Mouse (Mus musculus): ENCODE measurements around the gene 4930548H24Rik. TPM values are rescaled to one million over a fixed set of nuclear protein-coding genes. Genes with fewer than 3 reads are reported as not detected.

Gene 4930548H24Rik
- 0.10 TPM in 1 of 2 replicates, not detected in the other for polyA plus RNA-seq (2015; fragmentation: Nextera tagmentation; extraction: Ambion mirVana)

DNA sequence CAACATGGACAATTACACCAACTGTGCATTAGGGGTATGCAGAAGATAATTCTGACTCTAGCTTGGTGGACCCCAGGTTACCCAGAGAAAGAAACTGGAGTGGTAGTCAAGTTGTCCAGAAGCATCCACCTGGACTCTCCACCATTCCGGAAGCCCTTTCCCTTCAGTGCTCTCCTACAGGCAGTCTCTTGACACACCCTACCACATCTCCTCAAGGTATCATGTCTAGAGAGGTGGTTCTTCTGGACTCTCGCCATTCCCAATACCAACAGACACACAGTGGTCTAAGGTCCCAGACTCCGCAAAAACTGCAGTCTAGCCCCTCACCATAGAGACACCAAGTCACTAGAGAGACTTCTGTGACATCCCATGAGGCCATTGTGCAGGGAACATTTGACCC is at the start of gene 4930548H24Rik:
Gene 4930548H24Rik, plus strand, starts transcription at position 301 of the 400 bp plus-strand sequence.
- Histone ChIP-seq H3K36me3 (0 out of 2 replicates have a peak, but pooled peaks cover 3% of the 10 kb centered on the region), H3K27me3 (replicated peaks) (no peaks in the 10 kb centered on the region), H3K9ac (no peak within 1 kb of the TSS), H3K27ac (no peak within 1 kb of the TSS), H3K4me2 (no peak within 1 kb of the TSS), H3K9me3 (no peaks in the 10 kb centered on the region), H3K4me3 (replicated peaks) (no peak within 1 kb of the TSS), H3K4me1 (no peaks in the 10 kb centered on the region)
- 95% methylated on average over 3 of the region's 3 CpGs for WGBS
- no peak for ATAC-seq (ENCODE audit: insufficient read depth, low FRiP score, low read depth)

DNA sequence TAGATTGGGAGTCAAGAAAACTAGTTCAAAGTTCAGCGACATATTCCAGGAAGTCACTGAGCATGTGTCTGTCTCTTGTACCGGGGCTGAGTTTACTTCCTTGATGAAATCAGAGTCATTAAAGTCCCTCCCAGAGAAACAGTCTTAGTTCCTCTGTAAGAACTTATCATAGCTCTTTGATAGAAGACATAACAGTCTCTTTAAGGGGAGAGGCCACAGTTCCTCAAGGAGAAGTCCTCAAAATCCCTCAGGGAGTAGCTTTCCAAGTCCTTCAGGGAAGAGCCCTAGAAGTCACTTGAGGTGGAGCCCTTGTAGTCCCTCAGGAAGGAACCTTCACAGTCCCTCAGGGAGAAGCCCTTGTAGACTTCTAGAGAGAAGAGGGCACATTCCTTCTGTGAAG is 34.2 kb upstream of the 4930548H24Rik start:
- H3K4me1 ChIP-seq, result no peaks in the 10 kb centered on the region
- no peak overlapping the region for H3K27ac ChIP-seq
- no peak overlapping the region for H3K4me2 ChIP-seq
- no peak overlapping the region for H3K4me3 ChIP-seq (replicated peaks)
- no peaks in the 10 kb centered on the region for H3K9me3 ChIP-seq
- no peaks in the 10 kb centered on the region for H3K27me3 ChIP-seq (replicated peaks)
- no peaks in the 10 kb centered on the region for H3K36me3 ChIP-seq
- no peak overlapping the region for H3K9ac ChIP-seq
- 78% methylated on average over 2 of the region's 2 CpGs for WGBS
- no peak for ATAC-seq (ENCODE audit: insufficient read depth, low FRiP score, low read depth)

GRCm38 (mm10) chr5:31451878-31452561 is 33.5 kb upstream of the 4930548H24Rik start, which contains the start of gene Zfp512:
Gene Zfp512 (plus strand): TSS chr5:31452431.
- Histone ChIP-seq H3K36me3 (no peaks in the 10 kb centered on the region), H3K4me3 (replicated peaks) (peak within 1 kb of the TSS; percentile 56), H3K9me3 (no peaks in the 10 kb centered on the region), H3K4me2 (peak within 1 kb of the TSS; percentile 81), H3K27ac (peak within 1 kb of the TSS; percentile 54; the same call in 1 of the 2 replicates), H3K9ac (peak within 1 kb of the TSS; percentile 18; the same call in 1 of the 2 replicates), H3K4me1 (no peaks in the 10 kb centered on the region), H3K27me3 (replicated peaks) (no peaks in the 10 kb centered on the region)
- 4% methylated on average over 23 of the region's 23 CpGs for WGBS
- ATAC-seq (ENCODE audit: insufficient read depth, low FRiP score, low read depth), result peak; percentile 100

DNA sequence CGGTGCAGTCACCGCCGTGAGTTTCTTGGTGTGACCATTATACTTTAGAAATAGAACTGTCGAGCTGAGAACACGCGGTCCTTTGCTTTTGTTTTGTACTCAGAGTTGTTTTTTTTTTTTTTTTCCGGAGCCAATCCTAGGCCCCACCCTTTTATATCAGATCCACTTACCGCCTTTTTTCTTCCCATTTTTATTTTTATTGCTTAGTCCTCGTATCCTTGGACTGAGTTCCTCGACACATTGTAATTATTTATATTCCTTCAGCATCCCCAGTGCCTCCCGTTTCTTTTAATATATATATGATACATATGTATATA is 33.0 kb upstream of the 4930548H24Rik start:
- ATAC-seq (ENCODE audit: insufficient read depth, low FRiP score, low read depth), result no peak
- 1% methylated on average over 11 of the region's 11 CpGs for WGBS

DNA sequence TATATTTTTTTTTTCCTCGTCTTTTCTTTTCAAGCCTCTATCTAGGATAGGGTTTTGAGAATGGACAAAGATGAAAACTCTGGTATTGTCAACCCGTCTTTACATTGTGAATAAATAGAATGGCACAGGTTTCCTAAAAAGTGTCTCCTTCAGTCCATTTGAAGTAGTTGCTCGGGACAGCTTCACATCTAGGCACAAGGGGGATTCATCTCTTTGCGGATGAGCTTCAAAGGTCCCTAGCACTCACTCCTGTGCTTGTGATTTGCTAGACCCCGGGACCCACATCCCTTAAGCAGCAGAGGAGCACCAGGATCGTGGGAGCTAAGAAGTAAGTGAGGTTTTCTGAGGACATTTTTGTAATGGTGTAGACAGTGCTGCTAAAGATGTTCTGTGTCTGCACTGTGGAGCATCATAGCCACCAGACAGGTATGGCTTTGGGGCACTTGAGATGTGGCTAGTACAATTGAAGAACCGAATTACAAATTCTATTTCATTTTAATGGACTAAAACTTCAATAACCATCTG is 32.6 kb upstream of the 4930548H24Rik start:
- H3K9me3 ChIP-seq, result no peaks in the 10 kb centered on the region
- no peaks in the 10 kb centered on the region for H3K27me3 ChIP-seq (replicated peaks)
- no peak for ATAC-seq (ENCODE audit: insufficient read depth, low FRiP score, low read depth)
- H3K4me3 ChIP-seq (replicated peaks), result peak overlapping the region; percentile 56
- H3K36me3 ChIP-seq, result no peaks in the 10 kb centered on the region
- H3K4me1 ChIP-seq, result no peaks in the 10 kb centered on the region
- H3K27ac ChIP-seq, result no peak overlapping the region
- WGBS, result 12% methylated on average over 7 of the region's 7 CpGs
- H3K9ac ChIP-seq, result peak overlapping the region; percentile 18; the same call in 1 of the 2 replicates
- peak overlapping the region; percentile 81 for H3K4me2 ChIP-seq

More for the DNA sequence above, 33.0 kb upstream of the 4930548H24Rik start:
- Histone ChIP-seq H3K4me3 (replicated peaks) (peak overlapping the region; percentile 56), H3K27ac (peak overlapping the region; percentile 54; the same call in 1 of the 2 replicates), H3K9me3 (no peaks in the 10 kb centered on the region), H3K4me1 (no peaks in the 10 kb centered on the region), H3K27me3 (replicated peaks) (no peaks in the 10 kb centered on the region), H3K9ac (peak overlapping the region; percentile 16; the same call in 1 of the 2 replicates), H3K36me3 (no peaks in the 10 kb centered on the region), H3K4me2 (peak overlapping the region; percentile 81)

DNA sequence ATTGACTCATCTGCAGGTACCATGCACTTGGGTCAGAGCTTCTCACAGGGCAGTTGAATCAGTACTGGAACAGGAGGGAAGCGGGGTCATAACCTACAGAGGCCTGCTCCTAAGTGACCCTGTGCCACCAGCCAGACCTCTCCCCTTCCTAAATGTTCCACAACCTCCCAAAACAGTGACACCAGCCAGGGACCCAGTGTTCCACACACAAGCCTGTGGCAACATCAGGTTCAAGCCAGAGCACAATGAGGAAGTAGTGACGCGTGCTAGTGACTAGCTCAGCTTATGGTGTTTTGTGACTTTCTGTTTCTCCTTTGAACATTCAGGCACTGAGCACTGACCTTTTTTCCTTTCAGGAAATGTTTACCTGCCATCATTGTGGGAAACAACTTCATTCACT is 17.7 kb upstream of the 4930548H24Rik start:
- Histone ChIP-seq H3K36me3 (peaks cover 21% of the 10 kb centered on the region), H3K27me3 (replicated peaks) (no peaks in the 10 kb centered on the region), H3K9me3 (no peaks in the 10 kb centered on the region), H3K27ac (no peak overlapping the region), H3K4me1 (no peaks in the 10 kb centered on the region), H3K4me3 (replicated peaks) (no peak overlapping the region), H3K4me2 (no peak overlapping the region), H3K9ac (no peak overlapping the region)
- WGBS, result 87% methylated on average over 3 of the region's 3 CpGs
- ATAC-seq (ENCODE audit: insufficient read depth, low FRiP score, low read depth), result no peak

GRCm38 (mm10) chr5:31469711-31470110 is 15.8 kb upstream of the 4930548H24Rik start:
- ATAC-seq (ENCODE audit: insufficient read depth, low FRiP score, low read depth), result no peak; the same call in 1 of the 2 replicates
- no peak overlapping the region for H3K4me2 ChIP-seq
- WGBS, result 95% methylated on average over 6 of the region's 6 CpGs
- no peaks in the 10 kb centered on the region for H3K27me3 ChIP-seq (replicated peaks)
- H3K9me3 ChIP-seq, result no peaks in the 10 kb centered on the region
- no peaks in the 10 kb centered on the region for H3K4me1 ChIP-seq
- no peak overlapping the region for H3K9ac ChIP-seq
- H3K4me3 ChIP-seq (replicated peaks), result no peak overlapping the region
- H3K27ac ChIP-seq, result no peak overlapping the region
- H3K36me3 ChIP-seq, result peaks cover 30% of the 10 kb centered on the region

- WGBS, result 76% methylated on average over 7 of the region's 7 CpGs
Measured at GRCm38 (mm10) chr5:31470334-31470733, 15.2 kb upstream of the 4930548H24Rik start.

DNA sequence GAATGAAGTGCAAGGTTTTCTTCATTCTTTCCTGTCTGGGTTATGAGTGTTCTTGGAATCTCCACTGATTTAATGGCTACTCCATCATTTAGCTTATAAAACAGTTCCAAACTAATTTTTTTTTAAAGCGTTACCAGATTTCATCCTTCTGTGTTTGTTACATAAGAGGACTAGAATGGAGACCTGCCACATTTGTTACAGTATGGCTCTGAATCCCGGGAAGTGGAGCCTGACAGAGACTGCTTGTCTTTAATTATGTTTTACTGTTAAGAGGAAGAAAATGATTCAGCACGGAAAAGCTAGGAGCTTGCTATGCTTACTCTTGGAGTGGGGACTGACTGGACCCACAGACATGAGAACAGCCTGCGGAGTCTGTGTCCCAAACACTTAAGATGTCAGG is 5.0 kb upstream of the 4930548H24Rik start:
- no peaks in the 10 kb centered on the region for H3K4me1 ChIP-seq
- H3K4me3 ChIP-seq (replicated peaks), result no peak overlapping the region
- H3K9ac ChIP-seq, result no peak overlapping the region
- no peaks in the 10 kb centered on the region for H3K27me3 ChIP-seq (replicated peaks)
- H3K27ac ChIP-seq, result no peak overlapping the region
- no peak for ATAC-seq (ENCODE audit: insufficient read depth, low FRiP score, low read depth)
- H3K9me3 ChIP-seq, result no peaks in the 10 kb centered on the region
- H3K36me3 ChIP-seq, result peaks cover 36% of the 10 kb centered on the region
- no peak overlapping the region for H3K4me2 ChIP-seq
- whole genome bisulfite sequencing, result 91% methylated on average over 4 of the region's 4 CpGs

More at GRCm38 (mm10) chr5:31470334-31470733, 15.2 kb upstream of the 4930548H24Rik start:
- ATAC-seq (ENCODE audit: insufficient read depth, low FRiP score, low read depth), result no peak
- H3K27me3 ChIP-seq (replicated peaks), result no peaks in the 10 kb centered on the region
- H3K4me2 ChIP-seq, result no peak overlapping the region
- H3K27ac ChIP-seq, result no peak overlapping the region
- H3K9ac ChIP-seq, result no peak overlapping the region
- no peaks in the 10 kb centered on the region for H3K4me1 ChIP-seq
- H3K9me3 ChIP-seq, result no peaks in the 10 kb centered on the region
- H3K36me3 ChIP-seq, result peaks cover 31% of the 10 kb centered on the region
- H3K4me3 ChIP-seq (replicated peaks), result no peak overlapping the region

DNA sequence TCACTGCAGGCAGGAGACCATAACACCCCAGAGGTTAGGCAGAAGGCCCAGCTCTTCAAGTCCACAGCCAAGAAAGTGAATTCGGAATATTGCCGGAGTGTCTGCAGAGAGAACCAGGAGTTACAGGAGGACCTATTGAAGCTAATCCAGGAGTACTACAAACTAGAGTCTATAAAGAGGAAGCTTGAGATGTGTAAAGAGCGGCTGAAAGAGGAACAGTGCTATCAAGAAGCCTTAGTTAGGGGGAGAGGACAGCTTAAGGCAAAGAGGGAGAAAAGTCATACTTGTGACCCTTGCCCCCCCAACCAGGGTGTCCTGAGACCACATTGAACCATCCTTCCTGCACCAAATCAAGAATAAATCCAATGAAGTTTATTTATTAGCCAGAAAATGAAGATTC is 2.3 kb downstream of the 4930548H24Rik start:
- Histone ChIP-seq H3K4me2 (no peak overlapping the region), H3K36me3 (no peaks in the 10 kb centered on the region), H3K9me3 (no peaks in the 10 kb centered on the region), H3K4me1 (no peaks in the 10 kb centered on the region), H3K27ac (no peak overlapping the region), H3K27me3 (replicated peaks) (no peaks in the 10 kb centered on the region), H3K9ac (no peak overlapping the region), H3K4me3 (replicated peaks) (no peak overlapping the region)
- 94% methylated on average over 3 of the region's 3 CpGs for WGBS
- no peak for ATAC-seq (ENCODE audit: insufficient read depth, low FRiP score, low read depth)

GRCm38 (mm10) chr5:31489116-31489769 is 3.7 kb downstream of the 4930548H24Rik start:
- WGBS, result 63% methylated on average over 7 of the region's 7 CpGs
- Histone ChIP-seq H3K4me2 (no peak overlapping the region), H3K27me3 (replicated peaks) (no peaks in the 10 kb centered on the region), H3K27ac (no peak overlapping the region), H3K4me3 (replicated peaks) (no peak overlapping the region), H3K4me1 (no peaks in the 10 kb centered on the region), H3K9ac (no peak overlapping the region), H3K36me3 (no peaks in the 10 kb centered on the region), H3K9me3 (no peaks in the 10 kb centered on the region)
- ATAC-seq (ENCODE audit: insufficient read depth, low FRiP score, low read depth), result no peak

DNA sequence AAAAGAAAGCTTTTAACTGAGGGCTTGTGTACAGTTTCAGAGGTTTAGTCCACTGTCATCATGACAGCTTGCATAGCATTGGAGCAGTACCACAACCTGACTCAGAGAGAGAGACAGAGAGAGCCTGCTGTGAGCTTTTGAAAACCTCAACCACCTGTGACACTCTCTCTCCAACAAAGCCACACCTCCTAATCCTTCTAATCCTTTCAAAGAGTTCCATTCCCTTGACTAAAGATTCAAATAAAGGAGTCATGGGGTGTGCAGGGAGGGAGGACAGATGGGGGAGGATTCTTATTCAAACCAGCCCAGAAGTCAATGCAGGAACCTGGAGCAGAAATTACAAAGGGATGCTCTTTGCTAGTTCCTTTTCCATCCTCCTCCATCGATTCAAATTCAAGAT is 6.5 kb downstream of the 4930548H24Rik start:
- Histone ChIP-seq H3K4me1 (0 out of 2 replicates have a peak, but pooled peaks cover 9% of the 10 kb centered on the region), H3K4me3 (replicated peaks) (no peak overlapping the region), H3K9ac (no peak overlapping the region), H3K4me2 (no peak overlapping the region), H3K36me3 (no peaks in the 10 kb centered on the region), H3K27ac (no peak overlapping the region), H3K9me3 (no peaks in the 10 kb centered on the region), H3K27me3 (replicated peaks) (no peaks in the 10 kb centered on the region)
- ATAC-seq (ENCODE audit: insufficient read depth, low FRiP score, low read depth), result no peak
- 63% methylated on average over 1 of the region's 1 CpGs for WGBS

Measured in stomach, embryonic 15.5 days (tissue).